Mouse (Mus musculus) CH12.LX (cell line): ENCODE measurements around the gene Neurog3. TPM values are rescaled to one million over a fixed set of nuclear protein-coding genes. Genes with fewer than 3 reads are reported as not detected.

Experiments used
- DNase-seq: peaks from one replicate; pipeline ENCODE4 v3.0.0-alpha.2; 2013; ENCODE audit errors: extremely low read depth
- H3K27ac ChIP-seq: 2 replicates; pipeline ENCODE4 v1.5.1; 2012; ENCODE audit warnings: low read depth, mild to moderate bottlenecking, control low read depth, moderate library complexity; ENCODE audit not compliant: insufficient read depth
- H3K27me3 ChIP-seq: replicated peaks from 2 replicates; pipeline ENCODE3; 2012; ENCODE audit warnings: inconsistent platforms
- H3K36me3 ChIP-seq, 2 experiments: replicated peaks in 1 of 2; 2 replicates each; pipeline versions ENCODE3 to v1.6.1; 2012; ENCODE audit warnings: inconsistent platforms in 1 of 2, low read length in 1 of 2, mild to moderate bottlenecking in 1 of 2, mixed read lengths in 1 of 2, moderate library complexity in 1 of 2; ENCODE audit not compliant: control insufficient read depth in 1 of 2, insufficient read depth in 1 of 2
- H3K4me1 ChIP-seq, 2 experiments: 2 replicates each; pipeline ENCODE4 v1.6.1; 2012; ENCODE audit warnings: inconsistent platforms in 1 of 2, moderate library complexity in 1 of 2; ENCODE audit not compliant: insufficient read depth in 2 of 2, control insufficient read depth in 1 of 2
- H3K4me2 ChIP-seq: 2 replicates; pipeline ENCODE4 v1.6.1; 2012; ENCODE audit warnings: low read depth, mild to moderate bottlenecking, control low read depth; ENCODE audit not compliant: poor library complexity, insufficient read depth, severe bottlenecking
- H3K4me3 ChIP-seq, 3 experiments: fragments of 150-350 bp in 1 of 3; sonication (generic) in 1 of 3; replicated peaks in 1 of 3; 2 replicates each; pipeline versions ENCODE3 to v1.5.1; 2011 to 2012; ENCODE audit warnings: low read depth in 2 of 3, low read length in 2 of 3, mild to moderate bottlenecking in 2 of 3, moderate library complexity in 2 of 3, control low read depth in 1 of 3, improper control_type of control experiment in 1 of 3, inconsistent platforms in 1 of 3, mixed read lengths in 1 of 3; ENCODE audit not compliant: poor library complexity in 1 of 3
- H3K79me2 ChIP-seq: replicated peaks from 2 replicates; pipeline ENCODE4 v1.6.1; 2012; ENCODE audit warnings: mild to moderate bottlenecking, moderate library complexity; ENCODE audit not compliant: control insufficient read depth, poor library complexity, insufficient read depth, severe bottlenecking; ENCODE audit errors: extremely low read depth
- H3K9ac ChIP-seq: 2 replicates; pipeline ENCODE4 v1.6.1; 2012; ENCODE audit warnings: low read depth, mild to moderate bottlenecking, control low read depth, moderate library complexity; ENCODE audit not compliant: insufficient read depth
- H3K9me3 ChIP-seq: replicated peaks from 2 replicates; pipeline ENCODE3; 2012; ENCODE audit warnings: low read length, inconsistent platforms, mixed read lengths
- CTCF ChIP-seq, 2 experiments: IDR thresholded peaks in 1 of 2; conservative IDR thresholded peaks in 1 of 2; 2 replicates each; pipeline ENCODE4 v1.5.1; 2011 to 2012; ENCODE audit warnings: low read depth in 2 of 2, low read length in 2 of 2, improper control_type of control experiment in 1 of 2, inconsistent platforms in 1 of 2, mild to moderate bottlenecking in 1 of 2, moderate library complexity in 1 of 2
- E2F4 ChIP-seq: IDR thresholded peaks from 2 replicates; pipeline ENCODE4 v1.6.1; 2011; ENCODE audit warnings: low read depth, low read length, improper control_type of control experiment; ENCODE audit not compliant: insufficient replicate concordance
- ELF1 ChIP-seq: IDR thresholded peaks from 2 replicates; pipeline ENCODE4 v1.6.1; 2014; ENCODE audit warnings: low read depth, mild to moderate bottlenecking, inconsistent platforms, low read length, improper control_type of control experiment
- EP300 ChIP-seq: IDR thresholded peaks from 2 replicates; pipeline ENCODE4 v1.6.1; 2011; ENCODE audit warnings: low read length, improper control_type of control experiment
- GABPA ChIP-seq: IDR thresholded peaks from 2 replicates; pipeline ENCODE4 v1.6.1; 2012; ENCODE audit warnings: low read depth, low read length, improper control_type of control experiment, inconsistent platforms; ENCODE audit not compliant: insufficient replicate concordance
- HCFC1 ChIP-seq: IDR thresholded peaks from 2 replicates; pipeline ENCODE4 v1.6.1; 2012; ENCODE audit warnings: low read depth, mild to moderate bottlenecking, inconsistent platforms, low read length, improper control_type of control experiment
- IRF4 ChIP-seq: IDR thresholded peaks from 2 replicates; pipeline ENCODE4 v1.6.1; 2014; ENCODE audit warnings: low read depth, mild to moderate bottlenecking, inconsistent platforms, low read length, improper control_type of control experiment
- JUN ChIP-seq: IDR thresholded peaks from 2 replicates; pipeline ENCODE4 v1.6.1; 2011; ENCODE audit warnings: low read depth, mild to moderate bottlenecking, low read length, improper control_type of control experiment, moderate library complexity; ENCODE audit not compliant: insufficient read depth
- JUND ChIP-seq: conservative IDR thresholded peaks from 2 replicates; pipeline ENCODE4 v1.6.1; 2011; ENCODE audit warnings: low read depth, low read length, improper control_type of control experiment
- KAT2A ChIP-seq: IDR thresholded peaks from 2 replicates; pipeline ENCODE4 v1.6.1; 2012; ENCODE audit warnings: low read length, improper control_type of control experiment, inconsistent platforms; ENCODE audit not compliant: insufficient replicate concordance
- MAFK ChIP-seq: IDR thresholded peaks from 2 replicates; pipeline ENCODE4 v1.6.1; 2011; ENCODE audit warnings: low read length, improper control_type of control experiment; ENCODE audit not compliant: insufficient replicate concordance
- MAZ ChIP-seq: IDR thresholded peaks from 2 replicates; pipeline ENCODE4 v1.6.1; 2012; ENCODE audit warnings: low read depth, mild to moderate bottlenecking, inconsistent platforms, low read length, improper control_type of control experiment, moderate library complexity
- MEF2A ChIP-seq: IDR thresholded peaks from 2 replicates; pipeline ENCODE4 v1.6.1; 2014; ENCODE audit warnings: low read depth, mild to moderate bottlenecking, inconsistent platforms, low read length, improper control_type of control experiment, borderline replicate concordance
- MXI1 ChIP-seq: IDR thresholded peaks from 2 replicates; pipeline ENCODE4 v1.6.1; 2011; ENCODE audit warnings: mild to moderate bottlenecking, low read depth, low read length, improper control_type of control experiment
- NRF1 ChIP-seq: IDR thresholded peaks from 2 replicates; pipeline ENCODE4 v1.6.1; 2014; ENCODE audit warnings: low read depth, mild to moderate bottlenecking, inconsistent platforms, low read length, improper control_type of control experiment, moderate library complexity
- PAX5 ChIP-seq: IDR thresholded peaks from 2 replicates; pipeline ENCODE4 v1.6.1; 2012; ENCODE audit warnings: low read length, inconsistent platforms, mixed read lengths
- POLR2AphosphoS2 ChIP-seq: IDR thresholded peaks from 2 replicates; pipeline ENCODE4 v1.6.1; 2011; ENCODE audit warnings: low read depth, low read length, improper control_type of control experiment
- RCOR1 ChIP-seq: conservative IDR thresholded peaks from 2 replicates; pipeline ENCODE4 v1.6.1; 2012; ENCODE audit warnings: low read depth, mild to moderate bottlenecking, inconsistent platforms, low read length, improper control_type of control experiment
- SIN3A ChIP-seq: IDR thresholded peaks from 2 replicates; pipeline ENCODE4 v1.6.1; 2012; ENCODE audit warnings: low read length, improper control_type of control experiment, inconsistent platforms
- SMC3 ChIP-seq: IDR thresholded peaks from 2 replicates; pipeline ENCODE4 v1.6.1; 2011; ENCODE audit warnings: low read depth, low read length, improper control_type of control experiment
- TCF12 ChIP-seq: IDR thresholded peaks from 2 replicates; pipeline ENCODE4 v1.6.1; 2014; ENCODE audit warnings: low read depth, mild to moderate bottlenecking, inconsistent platforms, low read length, improper control_type of control experiment
- UBTF ChIP-seq: IDR thresholded peaks from 2 replicates; pipeline ENCODE4 v1.6.1; 2012; ENCODE audit warnings: low read depth, mild to moderate bottlenecking, inconsistent platforms, low read length, improper control_type of control experiment, moderate library complexity
- USF1 ChIP-seq: IDR thresholded peaks from 2 replicates; pipeline ENCODE4 v1.6.1; 2014; ENCODE audit warnings: low read depth, mild to moderate bottlenecking, inconsistent platforms, low read length, improper control_type of control experiment
- USF2 ChIP-seq: conservative IDR thresholded peaks from 2 replicates; pipeline ENCODE4 v1.6.1; 2011; ENCODE audit warnings: low read depth, low read length, improper control_type of control experiment
- ZMIZ1 ChIP-seq: IDR thresholded peaks from 2 replicates; pipeline ENCODE4 v1.6.1; 2012; ENCODE audit warnings: low read depth, mild to moderate bottlenecking, inconsistent platforms, low read length, improper control_type of control experiment
- ZNF384 ChIP-seq: IDR thresholded peaks from 2 replicates; pipeline ENCODE4 v1.6.1; 2012; ENCODE audit warnings: low read depth, low read length, improper control_type of control experiment, inconsistent platforms
- dilution Hi-C: fragments of 300-500 bp; cut with MboI; formaldehyde crosslinking; loops from 2 replicates; pipeline ENCODE4 v1.14.3; 2020; ENCODE audit warnings: low sequenced_read_pairs; ENCODE audit not compliant: extremely low pct_unique_long_range_greater_than_20kb, extremely low pct_ligation_motif_present
- in situ Hi-C: fragments of 300-500 bp; cut with MboI; formaldehyde crosslinking; loops from 3 replicates; pipeline ENCODE4 v1.14.3; 2019; ENCODE audit warnings: low sequenced_read_pairs, low pct_ligation_motif_present, low pct_unique_long_range_greater_than_20kb, mixed read lengths
- polyA plus RNA-seq: library from polyadenylated mRNA; unstranded; fragments of >175 nt; gene quantifications from 2 replicates; pipeline ENCODE4 v1.2.1, GENCODE M21; 2012; ENCODE audit warnings: low read depth; ENCODE audit not compliant: insufficient read length
- total RNA-seq, 2 experiments: library from RNA; depleted of rRNA; stranded (reverse); fragments of 300-350 nt in 1 of 2; fragments of >200 nt in 1 of 2; gene quantifications; 2 replicates each; pipeline ENCODE4 v1.2.3; 2012 to 2014

The Neurog3 gene
- total and polyA plus RNA-seq, 3 experiments = not detected

- peaks cover 73% of the 10 kb centered on the region for H3K27me3 ChIP-seq
- no peaks in the 10 kb centered on the region for H3K36me3 ChIP-seq
- in situ Hi-C loops (no loop called here), dilution Hi-C loops (no loop called here)
- H3K27ac ChIP-seq = no peak overlapping the region
- H3K4me1 ChIP-seq = no peaks in the 10 kb centered on the region
- H3K79me2 ChIP-seq = no peaks in the 10 kb centered on the region
- no peak for DNase-seq
- H3K4me2 ChIP-seq = no peak overlapping the region
- no peaks in the 10 kb centered on the region for H3K9me3 ChIP-seq
- TF ChIP-seq MEF2A = no peak
- TF ChIP-seq EP300 = no peak
- no peak for TF ChIP-seq MXI1
- TF ChIP-seq NRF1 = no peak
- TF ChIP-seq MAFK = no peak
- TF ChIP-seq USF2 = no peak
- TF ChIP-seq GABPA = no peak
- TF ChIP-seq MAZ = no peak
- no peak for TF ChIP-seq RCOR1
- TF ChIP-seq PAX5 = no peak
- no peak for TF ChIP-seq CTCF (conservative IDR thresholded peaks at IDR 0.05 in 1 of 2, IDR thresholded peaks at IDR 0.05 in 1 of 2; ENCODE audit: low read depth in 2 of 2, low read length in 2 of 2)
- TF ChIP-seq IRF4 = no peak
- no peak for TF ChIP-seq POLR2AphosphoS2
- TF ChIP-seq SMC3 = no peak
- H3K4me3 ChIP-seq = no peak overlapping the region
- H3K9ac ChIP-seq = no peak overlapping the region
Measured at GRCm38 (mm10) chr10:62145957-62146356, 13.1 kb downstream of the Neurog3 start.

GRCm38 (mm10) chr10:62147466-62148248 is 14.8 kb downstream of the Neurog3 start:
- H3K36me3 ChIP-seq = no peaks in the 10 kb centered on the region
- TF ChIP-seq POLR2AphosphoS2 (no peak), ELF1 (no peak), JUND (no peak), GABPA (no peak), MXI1 (no peak), JUN (no peak), E2F4 (no peak), TCF12 (no peak), USF1 (no peak), SIN3A (no peak), EP300 (no peak), ZMIZ1 (no peak), UBTF (no peak), ZNF384 (no peak), HCFC1 (no peak), KAT2A (no peak), MAZ (no peak)
- TF ChIP-seq, all 38 proteins: peak for 0
- H3K27me3 ChIP-seq = peaks cover 80% of the 10 kb centered on the region
- H3K79me2 ChIP-seq = no peaks in the 10 kb centered on the region
- dilution Hi-C loops (no loop called here), in situ Hi-C loops (no loop called here)
- H3K4me1 ChIP-seq = no peaks in the 10 kb centered on the region
- no peak overlapping the region for H3K27ac ChIP-seq
- no peak overlapping the region for H3K4me2 ChIP-seq
- no peaks in the 10 kb centered on the region for H3K9me3 ChIP-seq
- DNase-seq = no peak
- H3K9ac ChIP-seq = no peak overlapping the region
- no peak overlapping the region for H3K4me3 ChIP-seq
